ENCODE assay signal across 7 mouse cellular contexts in the genomic region with DNA sequence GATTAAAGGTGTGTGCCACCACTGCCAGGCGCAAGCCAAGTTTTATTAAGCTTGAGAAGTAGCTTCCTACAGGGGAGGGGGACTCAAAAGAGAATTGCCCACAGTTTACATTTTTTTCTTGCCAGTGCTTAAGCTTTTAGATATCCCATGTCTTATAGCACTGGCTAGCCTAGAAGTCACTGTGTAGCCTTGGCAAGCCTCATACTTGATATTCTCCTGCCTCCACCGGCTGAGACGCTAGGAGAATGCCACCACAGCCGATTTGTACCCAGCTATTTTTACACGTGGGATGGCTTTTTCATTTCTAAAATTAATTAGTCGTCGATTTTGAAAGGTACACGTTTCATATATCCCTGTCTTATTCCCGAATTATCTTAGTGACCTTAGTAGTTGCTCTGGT. TPM values are rescaled to one million over a fixed set of nuclear protein-coding genes. Genes with fewer than 3 reads are reported as not detected.
DNase-seq lines count a peak whose midpoint lies in the region; ATAC-seq lines count a peak whose summit lies in the region.

No protein-coding gene starts in this region.

- WGBS in forebrain, embryonic 11.5 days = 32% methylated on average over 9 of the region's 9 CpGs
- WGBS in limb, embryonic 13.5 days = 30% methylated on average over 9 of the region's 9 CpGs
- WGBS in stomach, embryonic 15.5 days = 25% methylated on average over 9 of the region's 9 CpGs

- H3K27me3 ChIP-seq in megakaryocyte, embryonic 14.5 days (replicated peaks) = no peaks in the 10 kb centered on the region
- H3K27me3 ChIP-seq in forebrain, embryonic 11.5 days (ENCODE audit: control insufficient read depth, insufficient read depth, low read length) = no peaks in the 10 kb centered on the region
- no peaks in the 10 kb centered on the region for H3K27me3 ChIP-seq in limb, embryonic 13.5 days
- no peaks in the 10 kb centered on the region for H3K27me3 ChIP-seq in stomach, embryonic 15.5 days (replicated peaks)

- peaks cover 58% of the 10 kb centered on the region for H3K4me1 ChIP-seq in megakaryocyte, embryonic 14.5 days
- H3K4me1 ChIP-seq in forebrain, embryonic 11.5 days (replicated peaks; ENCODE audit: control insufficient read depth, insufficient read depth, low read length) = peaks cover 11% of the 10 kb centered on the region
- peaks cover 26% of the 10 kb centered on the region for H3K4me1 ChIP-seq in limb, embryonic 13.5 days
- peaks cover 11% of the 10 kb centered on the region for H3K4me1 ChIP-seq in stomach, embryonic 15.5 days

- peak overlapping the region; percentile 100 for H3K4me3 ChIP-seq in megakaryocyte, embryonic 14.5 days (replicated peaks)
- H3K4me3 ChIP-seq in forebrain, embryonic 11.5 days (ENCODE audit: low read depth, low read length) = peak overlapping the region; percentile 95
- peak overlapping the region; percentile 98 for H3K4me3 ChIP-seq in limb, embryonic 13.5 days
- H3K4me3 ChIP-seq in stomach, embryonic 15.5 days (replicated peaks) = peak overlapping the region; percentile 87

- DNase-seq in forebrain, embryonic 11.5 days (ENCODE audit: low spot score) = no peak
- no peak for DNase-seq in retina, embryonic 14.5 days (ENCODE audit: low spot score)
- DNase-seq in right cerebral cortex, postnatal 36 days (ENCODE audit: low spot score in 2 of 2) = no peak

- H3K9me3 ChIP-seq in megakaryocyte, embryonic 14.5 days = no peaks in the 10 kb centered on the region
- no peaks in the 10 kb centered on the region for H3K9me3 ChIP-seq in forebrain, embryonic 11.5 days (ENCODE audit: control insufficient read depth, low read length)
- H3K9me3 ChIP-seq in limb, embryonic 13.5 days = no peaks in the 10 kb centered on the region
- no peaks in the 10 kb centered on the region for H3K9me3 ChIP-seq in stomach, embryonic 15.5 days

- no peak overlapping the region; the same call in 1 of the 2 replicates for H3K9ac ChIP-seq in forebrain, embryonic 11.5 days (ENCODE audit: low read length)
- H3K9ac ChIP-seq in limb, embryonic 13.5 days = no peak overlapping the region
- H3K9ac ChIP-seq in stomach, embryonic 15.5 days = 0 out of 2 replicates have a peak overlapping the region, but pooled peaks have one; percentile 12

- ATAC-seq in megakaryocyte, adult 5-6 weeks (ENCODE audit: poor library complexity, severe bottlenecking) = no peak
- ATAC-seq in forebrain, embryonic 11.5 days (replicated peaks; ENCODE audit: low FRiP score) = no peak; the same call in 1 of the 2 replicates
- no peak for ATAC-seq in limb, embryonic 13.5 days (ENCODE audit: low FRiP score, low read depth)
- no peak; the same call in 1 of the 2 replicates for ATAC-seq in stomach, embryonic 15.5 days (ENCODE audit: insufficient read depth, low FRiP score, low read depth)

- H3K36me3 ChIP-seq in megakaryocyte, embryonic 14.5 days (replicated peaks; ENCODE audit: low read length) = peaks cover 72% of the 10 kb centered on the region
- H3K36me3 ChIP-seq in forebrain, embryonic 11.5 days (ENCODE audit: control insufficient read depth, insufficient read depth, low read length) = peaks cover 14% of the 10 kb centered on the region
- peaks cover 65% of the 10 kb centered on the region for H3K36me3 ChIP-seq in limb, embryonic 13.5 days
- peaks cover 41% of the 10 kb centered on the region for H3K36me3 ChIP-seq in stomach, embryonic 15.5 days

- H3K4me2 ChIP-seq in forebrain, embryonic 11.5 days (ENCODE audit: low read depth, low read length, severe bottlenecking) = peak overlapping the region; percentile 92
- H3K4me2 ChIP-seq in limb, embryonic 13.5 days (replicated peaks) = peak overlapping the region; percentile 91
- peak overlapping the region; percentile 67 for H3K4me2 ChIP-seq in stomach, embryonic 15.5 days

- H3K27ac ChIP-seq in forebrain, embryonic 11.5 days (ENCODE audit: low read depth, low read length) = 0 out of 2 replicates have a peak overlapping the region, but pooled peaks have one; percentile 25
- 0 out of 2 replicates have a peak overlapping the region, but pooled peaks have one; percentile 10 for H3K27ac ChIP-seq in limb, embryonic 13.5 days
- peak overlapping the region; percentile 69 for H3K27ac ChIP-seq in stomach, embryonic 15.5 days

RNA-seq across cellular contexts. Expression of gene Syf2, which starts 0.5 kb away (rescaled TPM):
- polyA plus RNA-seq in megakaryocyte, embryonic 14.5 days (2012; ENCODE audit: insufficient read depth, low replicate concordance) = 6.0 and 63.1 TPM in 2 replicates
- total RNA-seq in megakaryocyte, adult 5-6 weeks (2015) = 81.7 and 89.6 TPM in 2 replicates
- 286 and 343 TPM in 2 replicates for total RNA-seq in megakaryocyte, adult 5-6 weeks (2017)
- polyA plus RNA-seq in forebrain, embryonic 11.5 days (2014; fragmentation: Nextera tagmentation; extraction: Ambion mirVana) = 59.0 and 66.7 TPM in 2 replicates
- polyA plus RNA-seq in limb, embryonic 13.5 days (2015; fragmentation: Nextera tagmentation; extraction: Ambion mirVana) = 73.4 and 75.5 TPM in 2 replicates
- polyA plus RNA-seq in stomach, embryonic 15.5 days (2015; fragmentation: Nextera tagmentation; extraction: Ambion mirVana) = 65.2 and 70.2 TPM in 2 replicates

RNA-seq across cellular contexts. Expression of gene Rsrp1, which starts 6.8 kb away (rescaled TPM):
- polyA plus RNA-seq in megakaryocyte, embryonic 14.5 days (2012; ENCODE audit: insufficient read depth, low replicate concordance) = 176 and 605 TPM in 2 replicates
- 680 and 693 TPM in 2 replicates for total RNA-seq in megakaryocyte, adult 5-6 weeks (2015)
- 257 and 330 TPM in 2 replicates for total RNA-seq in megakaryocyte, adult 5-6 weeks (2017)
- 332 and 356 TPM in 2 replicates for polyA plus RNA-seq in forebrain, embryonic 11.5 days (2014; fragmentation: Nextera tagmentation; extraction: Ambion mirVana)
- 523 and 552 TPM in 2 replicates for polyA plus RNA-seq in limb, embryonic 13.5 days (2015; fragmentation: Nextera tagmentation; extraction: Ambion mirVana)
- 500 and 512 TPM in 2 replicates for polyA plus RNA-seq in stomach, embryonic 15.5 days (2015; fragmentation: Nextera tagmentation; extraction: Ambion mirVana)

RNA-seq across cellular contexts. Expression of gene Tmem50a, which starts 15.4 kb away (rescaled TPM):
- polyA plus RNA-seq in megakaryocyte, embryonic 14.5 days (2012; ENCODE audit: insufficient read depth, low replicate concordance) = 8.9 and 16.9 TPM in 2 replicates
- total RNA-seq in megakaryocyte, adult 5-6 weeks (2015) = 292 and 323 TPM in 2 replicates
- 338 and 378 TPM in 2 replicates for total RNA-seq in megakaryocyte, adult 5-6 weeks (2017)
- 114 and 117 TPM in 2 replicates for polyA plus RNA-seq in forebrain, embryonic 11.5 days (2014; fragmentation: Nextera tagmentation; extraction: Ambion mirVana)
- 187 and 193 TPM in 2 replicates for polyA plus RNA-seq in limb, embryonic 13.5 days (2015; fragmentation: Nextera tagmentation; extraction: Ambion mirVana)
- 167 and 170 TPM in 2 replicates for polyA plus RNA-seq in stomach, embryonic 15.5 days (2015; fragmentation: Nextera tagmentation; extraction: Ambion mirVana)

Comparison
In these comparisons a context has a peak if more than half of its experiments do, and no peak if none do; other contexts are left out.
1. H3K27ac ChIP-seq: peak in every context shown above with its lines; median percentile 69 in stomach, embryonic 15.5 days; 25 in forebrain, embryonic 11.5 days; 10 in limb, embryonic 13.5 days.